Mouse (Mus musculus) thymus, postnatal 36 days (tissue): ENCODE measurements at regions not wholly inside any gene's neighbourhood (a gene's known extent, or its start where the extent isn't known, plus 50 kb on each side); places are given as distances from the start of the nearest gene placed in this dataset.

Experiments used
- DNase-seq, 2 experiments: peaks; one replicate each; pipeline ENCODE4 v3.0.0; 2022; ENCODE audit warnings: mixed read lengths in 2 of 2

DNA sequence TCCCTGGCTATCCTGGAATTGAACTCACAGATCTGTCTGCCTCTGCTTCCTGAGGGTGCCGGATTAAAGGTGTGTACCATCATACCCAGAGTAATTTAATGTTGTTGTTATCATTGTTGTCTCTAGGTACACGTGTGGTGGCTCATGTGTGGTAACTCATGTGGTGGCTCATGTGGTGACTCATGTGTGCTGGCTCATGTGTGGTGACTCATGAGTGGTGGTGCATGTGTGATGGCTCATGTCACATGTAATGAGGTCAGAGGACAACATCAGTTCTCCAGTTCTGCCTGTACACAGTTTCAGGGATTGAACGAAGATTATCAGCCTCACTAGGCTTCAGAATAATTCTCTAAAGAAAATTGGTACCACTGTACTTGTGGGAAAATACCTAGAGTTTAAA lies 80.2 kb downstream of the Zfp36l2 start:
- DNase-seq = no peak

DNA sequence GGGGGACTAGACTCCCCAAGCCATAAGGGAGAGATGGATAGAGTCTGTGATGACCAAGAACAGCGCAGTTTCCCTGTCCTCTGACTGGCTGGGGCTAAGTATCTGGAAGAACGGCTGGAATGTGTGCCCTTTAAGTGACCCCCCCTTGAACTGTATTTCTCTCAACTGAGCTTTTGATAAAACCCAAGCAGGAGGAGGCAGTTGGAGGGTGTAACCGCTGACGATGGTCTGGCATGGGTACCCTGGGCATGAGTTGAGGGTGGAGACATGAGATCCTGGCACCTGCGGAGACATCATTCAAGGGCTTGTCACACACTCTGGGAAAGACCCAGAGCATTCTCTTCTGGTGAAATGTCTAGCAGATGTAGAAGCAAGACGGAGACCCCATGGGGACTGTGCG lies 83.5 kb downstream of the Zfp36l2 start:
- DNase-seq = no peak

DNA sequence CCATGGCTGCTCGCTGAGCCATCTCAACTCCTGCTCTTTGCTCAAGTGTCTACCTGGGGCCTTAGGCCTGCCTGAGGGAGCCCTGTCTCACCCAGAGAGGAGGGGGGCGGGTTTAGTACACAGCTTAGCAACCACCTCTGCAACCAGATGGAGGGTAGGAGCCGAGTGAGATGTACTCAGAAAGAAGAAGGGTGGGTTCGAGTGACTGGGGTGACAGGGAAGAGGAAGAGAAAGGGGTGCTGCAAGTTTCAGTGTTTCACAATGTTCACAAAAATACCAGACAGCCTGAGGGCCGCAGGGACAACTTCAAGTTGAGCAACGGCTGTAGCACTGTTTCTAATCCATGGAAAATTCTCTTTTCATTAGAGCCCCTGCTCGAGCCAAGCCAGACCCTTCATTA lies 84.4 kb downstream of the Zfp36l2 start:
- no peak for DNase-seq

DNA sequence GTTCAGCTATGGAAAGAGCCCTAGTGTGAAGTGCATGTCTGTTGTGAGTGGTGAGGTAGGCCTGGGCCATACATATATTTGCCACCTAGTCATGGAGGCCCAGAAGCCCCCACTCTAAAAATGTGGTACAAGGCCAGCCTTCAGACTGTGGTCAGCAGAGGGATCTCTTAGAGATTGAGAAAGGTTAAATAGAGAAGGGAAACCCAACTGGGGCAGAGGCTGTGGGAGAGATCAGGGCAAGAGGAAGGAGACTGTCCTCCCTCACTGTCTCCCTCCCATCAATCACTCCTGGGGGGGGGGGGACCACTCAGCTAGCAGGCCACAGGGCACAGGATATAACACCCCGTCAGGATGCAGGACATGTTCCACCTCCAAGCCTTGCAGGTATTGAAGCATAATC lies 86.1 kb downstream of the Zfp36l2 start:
- no peak for DNase-seq

DNA sequence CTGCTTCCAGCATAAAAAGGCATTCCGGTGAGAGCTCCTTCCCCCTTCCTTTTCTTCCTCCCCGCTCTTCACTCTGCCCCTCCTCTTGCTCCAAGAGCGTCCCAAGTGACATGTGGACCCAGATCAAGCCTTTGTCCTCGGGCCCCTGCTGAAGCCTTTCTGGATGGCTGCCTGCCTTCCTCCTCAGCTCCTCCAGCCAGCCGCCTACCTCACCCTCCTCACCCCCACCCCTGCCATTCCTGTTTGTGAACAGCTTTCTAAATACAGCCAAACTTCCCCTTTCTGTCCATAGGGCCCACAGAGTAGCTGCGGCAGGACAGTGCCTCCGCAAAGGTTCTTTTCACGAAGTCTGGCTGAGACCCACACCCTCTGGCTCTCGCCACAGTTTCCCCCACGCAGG lies 87.2 kb downstream of the Zfp36l2 start:
- DNase-seq = no peak

DNA sequence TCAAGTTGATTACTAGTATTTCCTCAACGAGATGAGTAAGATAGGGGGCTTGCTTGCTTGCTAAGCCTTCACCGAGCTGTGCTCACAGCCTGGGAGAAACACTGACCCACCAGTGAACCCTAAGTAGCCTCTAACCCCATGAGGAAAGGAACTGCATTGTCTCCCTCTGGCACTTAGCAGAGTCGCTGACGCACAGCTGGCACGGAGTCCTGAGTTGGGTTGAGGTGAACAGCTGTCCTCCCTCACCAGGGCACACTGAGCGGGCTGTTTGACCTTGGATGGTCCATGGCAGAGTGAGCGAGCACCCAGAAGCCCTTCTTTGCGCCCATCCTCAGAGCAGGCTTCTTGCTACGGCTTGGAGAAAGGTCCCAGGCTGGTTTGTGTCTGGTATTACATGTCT lies 88.0 kb downstream of the Zfp36l2 start:
- DNase-seq = no peak

DNA sequence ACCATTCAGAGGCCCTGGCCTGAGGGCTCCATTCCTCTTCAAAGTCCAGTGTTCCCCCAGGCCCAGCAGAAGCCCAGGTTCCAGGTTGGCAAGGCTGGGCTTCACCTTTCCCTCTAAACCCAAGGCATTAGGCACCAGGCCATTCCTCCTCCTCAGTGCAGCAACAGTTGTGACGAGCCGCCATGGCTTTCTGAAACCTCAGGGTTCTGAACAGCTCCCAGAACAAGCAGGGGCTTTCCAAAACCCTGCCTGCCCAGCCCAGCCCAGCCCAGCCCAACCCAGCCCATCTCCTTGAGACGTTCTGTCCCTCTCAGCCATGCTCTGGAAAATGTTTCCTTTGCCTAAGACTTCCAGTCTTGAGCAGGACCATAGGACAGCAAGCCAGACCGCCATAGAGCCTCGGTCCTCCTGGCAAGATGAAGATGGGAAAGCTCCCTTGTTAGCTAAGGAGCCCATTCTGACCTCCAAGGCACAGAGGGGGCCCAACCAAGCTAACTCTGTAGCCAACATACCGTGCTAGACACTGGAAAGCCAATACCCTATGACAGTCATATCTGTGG lies 89.8 kb downstream of the Zfp36l2 start:
- DNase-seq = no peak

DNA sequence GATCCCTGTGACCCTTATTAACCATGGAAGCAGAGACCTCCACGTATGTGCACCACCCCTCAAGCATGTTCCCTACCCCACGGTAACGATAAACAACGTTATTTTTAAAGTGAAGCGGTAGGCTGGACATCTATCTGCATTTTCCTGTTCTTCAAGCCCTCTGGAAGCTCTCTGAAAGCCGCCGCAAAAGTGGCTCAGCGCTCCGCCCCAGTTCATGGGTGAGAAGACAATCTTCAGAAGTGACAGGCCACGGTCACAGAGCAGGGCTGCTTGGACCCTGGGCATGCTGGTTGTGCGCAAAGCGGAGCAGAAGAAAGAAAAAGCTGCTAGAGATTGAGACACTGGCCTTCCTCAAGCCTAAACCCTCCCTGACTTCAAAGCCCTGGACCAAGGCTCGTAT lies 90.5 kb downstream of the Zfp36l2 start:
- DNase-seq = no peak

DNA sequence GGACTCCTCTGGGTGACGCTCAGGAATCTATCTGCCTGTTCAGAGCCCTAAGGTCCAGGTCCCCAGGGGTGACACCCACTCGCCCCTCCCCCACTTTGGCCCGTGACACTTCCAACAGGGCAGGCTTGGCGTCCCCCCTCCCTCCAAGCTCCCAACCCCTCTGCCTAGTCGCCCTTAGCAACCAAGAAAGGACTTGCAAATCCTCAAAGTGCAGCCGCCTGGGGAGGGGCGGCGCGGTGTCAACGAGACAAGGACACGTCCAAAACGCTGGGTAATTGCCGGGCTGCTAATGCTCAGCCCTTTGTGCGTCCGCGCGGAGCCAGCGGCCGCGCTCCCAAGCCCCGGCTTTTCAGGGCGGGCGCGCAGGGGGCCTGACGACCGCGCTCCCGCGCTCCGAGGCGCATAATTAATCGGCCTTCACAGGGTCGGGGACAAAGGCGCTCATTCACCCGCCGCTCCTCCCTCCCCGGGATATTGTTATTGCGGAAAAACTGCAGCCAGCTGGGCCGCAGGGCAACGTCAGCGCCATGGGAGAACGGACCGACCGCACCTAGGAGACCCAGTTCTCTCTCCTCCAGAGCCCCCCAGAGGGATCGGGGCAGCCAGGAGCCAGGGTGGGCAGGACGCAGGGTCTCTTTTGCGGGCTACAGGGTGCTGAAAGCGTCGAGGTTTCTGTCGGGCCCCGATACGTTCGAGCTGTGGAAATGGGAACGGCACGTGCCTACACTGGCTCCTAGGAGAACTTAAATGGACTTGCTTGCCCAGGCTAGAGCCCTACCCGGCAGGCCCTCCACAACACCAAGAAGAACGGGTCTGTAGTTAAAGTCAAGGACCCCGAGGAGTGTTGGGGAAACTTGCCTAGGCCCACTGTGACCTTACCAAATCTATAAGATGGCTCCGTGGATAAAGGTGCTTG lies 91.1 kb downstream of the Zfp36l2 start:
- no peak for DNase-seq

DNA sequence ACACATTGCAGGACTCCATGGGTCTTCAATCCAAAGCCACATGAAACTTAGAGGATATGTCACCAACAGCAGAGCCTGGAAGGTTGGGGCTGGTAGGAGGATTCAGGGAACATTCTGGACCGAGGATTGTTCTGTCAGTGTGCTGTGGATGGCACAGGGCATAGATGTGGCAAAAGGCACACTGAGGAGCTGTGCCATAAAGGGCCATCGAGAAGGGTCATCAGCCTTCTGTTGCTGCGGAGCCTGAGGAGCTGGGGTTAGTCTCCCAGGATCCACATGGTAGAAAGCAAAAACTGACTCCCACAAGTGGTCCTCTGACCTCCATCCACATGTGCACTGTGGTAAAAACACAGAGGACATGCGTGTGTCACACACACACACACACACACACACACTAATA lies 91.9 kb downstream of the Zfp36l2 start:
- no peak for DNase-seq

DNA sequence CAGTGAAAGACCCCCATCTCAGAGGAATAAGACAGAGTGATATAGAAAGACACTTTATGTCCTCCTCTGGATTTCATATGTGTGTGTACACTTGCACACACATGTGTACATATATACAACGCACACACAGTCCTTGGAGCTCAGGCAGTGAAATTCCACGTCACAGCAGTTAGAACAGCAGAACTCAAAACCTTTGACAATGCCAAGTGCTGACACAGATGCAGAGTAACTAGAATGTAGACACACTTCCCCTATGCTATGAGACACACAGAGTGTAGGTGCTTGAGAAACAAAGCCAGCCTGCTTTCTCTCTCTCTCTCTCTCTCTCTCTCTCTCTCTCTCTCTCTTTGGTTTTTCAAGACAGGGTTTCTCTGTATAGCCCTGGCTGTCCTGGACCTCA lies 92.7 kb downstream of the Zfp36l2 start:
- no peak for DNase-seq

DNA sequence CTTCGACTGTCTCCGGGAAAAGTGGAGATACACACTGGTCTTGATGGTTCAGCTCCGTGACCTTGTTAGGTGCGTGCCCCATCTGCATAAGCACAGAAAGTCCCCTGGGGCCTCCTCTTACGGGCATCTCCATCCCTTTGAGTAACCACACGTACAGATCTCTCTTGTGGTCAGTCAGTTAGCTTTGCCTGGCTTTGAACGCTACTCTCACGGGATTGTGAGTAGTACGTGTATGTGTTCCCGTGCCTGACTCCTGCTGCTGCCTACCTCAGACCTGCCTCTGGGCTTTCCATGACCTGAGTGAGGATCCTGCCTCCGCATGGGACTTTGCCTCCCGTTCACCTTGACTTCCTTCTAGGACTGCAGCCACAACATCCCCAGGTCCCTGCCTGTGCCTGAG lies 101.4 kb downstream of the Zfp36l2 start:
- no peak for DNase-seq

DNA sequence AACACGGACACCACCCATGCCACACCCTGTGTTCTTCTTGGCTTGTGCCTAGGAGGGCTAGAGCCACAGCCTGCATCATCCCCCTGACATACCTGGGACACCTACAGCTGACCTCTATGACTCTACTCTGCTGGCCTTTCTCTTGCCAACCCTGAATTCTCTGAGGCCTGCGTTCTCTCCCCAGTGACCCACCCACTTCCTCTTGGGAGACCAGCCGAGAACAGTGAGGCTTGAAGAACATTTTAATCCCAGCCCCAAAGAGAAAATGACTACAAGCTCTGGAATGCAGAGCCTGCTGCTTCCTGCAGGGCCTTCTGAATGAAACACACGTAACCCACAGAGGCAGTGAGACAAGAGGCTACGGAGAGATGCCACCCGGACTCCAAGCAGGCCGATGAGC lies 102.0 kb downstream of the Zfp36l2 start:
- DNase-seq = no peak

DNA sequence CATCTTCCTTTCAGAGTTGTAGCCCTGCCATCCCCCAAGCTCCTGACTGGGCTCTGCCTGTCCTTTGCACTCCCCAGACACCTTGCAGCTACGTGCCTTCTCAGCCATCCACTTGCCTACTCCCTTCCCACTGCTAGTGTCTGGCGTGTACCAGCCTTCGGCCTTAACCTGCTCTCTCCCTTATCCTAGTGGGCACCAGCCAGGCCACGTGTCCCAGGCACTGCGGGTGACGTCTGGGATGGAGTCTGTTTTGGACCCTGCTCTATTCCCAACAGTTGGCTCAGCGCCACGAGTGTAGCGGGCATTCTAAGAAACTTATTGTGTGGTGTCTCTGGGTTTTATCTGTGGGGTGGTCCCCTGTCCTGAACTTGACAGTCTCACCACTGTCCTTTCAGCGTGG lies 102.5 kb downstream of the Zfp36l2 start:
- DNase-seq = no peak

DNA sequence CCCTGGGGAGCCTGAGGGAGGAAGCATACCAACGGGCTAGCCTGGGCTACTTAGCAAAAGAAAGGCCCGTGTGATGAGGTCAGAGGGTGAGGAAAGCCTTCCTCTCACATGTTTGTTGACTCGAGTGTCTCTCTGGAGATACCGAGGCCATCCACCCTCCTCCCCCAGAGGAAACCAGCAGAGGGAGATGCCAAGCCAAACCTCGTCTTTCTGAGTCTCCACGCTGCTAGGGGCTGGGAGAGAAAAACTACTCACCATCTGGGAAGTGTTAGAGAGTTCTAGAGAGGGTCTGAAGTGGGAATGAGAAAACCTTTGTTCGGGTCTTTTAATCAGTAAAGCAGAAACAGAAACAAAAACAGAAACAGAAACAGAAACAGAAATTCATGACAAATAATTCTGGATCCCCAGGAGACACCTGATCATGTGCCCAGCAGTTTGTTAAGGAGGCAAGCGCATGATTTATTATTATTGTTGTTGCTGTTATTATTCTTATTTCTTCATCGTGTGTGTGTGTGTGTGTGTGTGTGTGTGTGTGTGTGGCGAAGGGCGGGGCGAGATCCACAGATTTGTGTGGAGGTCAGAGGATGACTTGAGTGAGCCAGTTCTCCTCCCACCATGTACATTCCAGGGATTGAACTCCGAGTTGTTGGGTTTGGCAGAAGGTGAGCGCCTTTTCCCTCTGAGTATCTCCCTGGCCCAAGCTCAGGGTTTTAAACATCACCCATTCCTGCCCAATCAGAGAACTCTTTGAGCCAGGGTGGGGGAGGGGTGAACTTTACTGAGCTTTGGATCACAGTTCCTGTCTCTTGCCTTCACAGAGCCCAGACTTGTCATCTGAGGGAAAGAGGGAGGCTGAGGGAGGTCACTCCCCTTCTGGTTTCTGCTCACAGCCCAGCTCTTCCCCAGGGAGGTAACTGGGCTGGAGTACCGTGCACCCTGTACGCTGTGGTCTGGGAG lies 104.2 kb downstream of the Zfp36l2 start:
- no peak for DNase-seq

DNA sequence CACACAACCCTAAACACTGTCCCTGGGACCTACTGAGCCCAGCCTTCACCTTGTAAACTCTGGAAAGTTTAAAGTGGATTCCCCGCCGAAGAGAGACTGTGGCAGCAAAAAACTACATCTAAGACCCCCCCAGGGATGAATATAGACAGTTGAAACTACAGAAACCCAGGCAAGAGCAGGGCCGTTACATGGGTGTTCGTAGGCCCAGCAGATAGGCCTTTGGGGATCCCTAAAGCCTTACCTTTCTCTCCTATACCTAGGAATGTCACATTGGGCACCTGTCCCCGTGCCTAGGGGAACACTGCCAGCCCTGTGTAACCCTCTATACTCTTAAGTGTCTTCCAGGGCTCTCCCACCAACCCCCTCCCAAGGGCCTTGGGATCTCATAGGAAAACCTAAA lies 105.2 kb downstream of the Zfp36l2 start:
- DNase-seq = no peak

DNA sequence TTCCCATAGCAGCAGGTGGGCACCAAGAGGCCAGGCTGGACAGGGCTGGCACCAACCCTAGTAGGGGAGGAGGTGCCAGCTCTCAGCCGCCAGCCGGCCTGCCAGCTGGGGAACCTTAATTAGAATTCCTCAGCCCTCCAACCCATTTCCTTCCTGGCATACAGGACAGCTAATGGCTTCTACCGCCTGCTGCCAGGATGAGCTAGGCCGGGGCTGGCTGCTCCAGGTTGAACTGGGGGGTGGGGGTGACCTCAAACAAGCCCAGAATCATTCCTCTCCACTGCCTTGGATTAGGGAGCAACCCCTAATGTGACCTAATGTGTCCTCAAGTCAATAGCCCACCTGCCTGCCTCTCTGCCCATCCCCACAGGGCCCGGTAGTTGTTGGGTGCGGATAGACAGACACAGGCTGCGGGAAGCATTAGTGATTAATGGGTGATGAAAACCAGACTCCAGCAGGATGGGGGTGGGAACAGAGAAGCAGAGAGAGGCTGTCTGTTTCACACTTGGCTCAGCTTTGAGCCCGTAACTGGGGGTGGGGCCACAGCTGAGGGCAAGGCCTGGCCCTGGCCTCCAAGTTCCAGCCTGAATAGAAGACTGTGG lies 105.9 kb downstream of the Zfp36l2 start:
- no peak for DNase-seq

DNA sequence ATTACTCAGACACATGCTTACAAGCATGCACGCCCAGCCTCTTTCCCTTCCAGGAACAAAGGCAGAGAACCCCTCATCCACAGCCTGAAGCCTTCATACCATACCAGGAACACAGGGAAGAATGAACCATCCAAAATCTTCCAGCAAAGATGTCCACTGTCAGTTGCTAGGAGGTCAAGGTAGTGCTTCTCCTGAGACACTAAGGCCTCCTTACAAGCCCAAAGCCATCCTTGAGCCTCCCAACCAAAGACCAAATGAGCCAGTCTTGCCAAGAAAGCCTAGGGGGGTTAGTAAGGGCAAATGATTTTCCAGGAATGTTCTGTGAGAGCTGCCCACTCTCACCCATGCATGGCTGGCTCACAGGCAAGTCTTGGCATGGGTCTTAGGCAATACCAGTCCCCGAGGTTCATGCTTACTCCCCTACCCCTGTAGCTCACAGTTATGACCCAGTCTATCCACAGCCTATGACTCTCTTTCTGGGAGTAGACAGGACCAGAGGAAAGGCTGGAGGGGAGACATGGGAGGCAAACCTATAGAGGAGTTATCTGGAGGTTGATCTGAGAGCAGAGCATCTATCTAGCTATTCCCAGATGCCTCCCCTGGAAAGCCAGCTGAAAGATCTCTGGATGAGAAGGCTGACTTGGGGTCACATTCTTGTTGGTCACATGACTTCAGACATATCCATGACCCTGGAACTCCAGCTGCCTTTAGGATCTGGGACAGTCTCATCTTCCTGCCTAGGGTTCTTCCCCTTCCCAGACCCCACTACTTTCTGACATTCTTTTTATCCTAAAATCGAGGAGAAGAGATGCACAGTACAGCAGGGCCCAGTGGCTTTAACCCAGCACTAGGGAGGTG lies 112.4 kb downstream of the Zfp36l2 start:
- no peak for DNase-seq

DNA sequence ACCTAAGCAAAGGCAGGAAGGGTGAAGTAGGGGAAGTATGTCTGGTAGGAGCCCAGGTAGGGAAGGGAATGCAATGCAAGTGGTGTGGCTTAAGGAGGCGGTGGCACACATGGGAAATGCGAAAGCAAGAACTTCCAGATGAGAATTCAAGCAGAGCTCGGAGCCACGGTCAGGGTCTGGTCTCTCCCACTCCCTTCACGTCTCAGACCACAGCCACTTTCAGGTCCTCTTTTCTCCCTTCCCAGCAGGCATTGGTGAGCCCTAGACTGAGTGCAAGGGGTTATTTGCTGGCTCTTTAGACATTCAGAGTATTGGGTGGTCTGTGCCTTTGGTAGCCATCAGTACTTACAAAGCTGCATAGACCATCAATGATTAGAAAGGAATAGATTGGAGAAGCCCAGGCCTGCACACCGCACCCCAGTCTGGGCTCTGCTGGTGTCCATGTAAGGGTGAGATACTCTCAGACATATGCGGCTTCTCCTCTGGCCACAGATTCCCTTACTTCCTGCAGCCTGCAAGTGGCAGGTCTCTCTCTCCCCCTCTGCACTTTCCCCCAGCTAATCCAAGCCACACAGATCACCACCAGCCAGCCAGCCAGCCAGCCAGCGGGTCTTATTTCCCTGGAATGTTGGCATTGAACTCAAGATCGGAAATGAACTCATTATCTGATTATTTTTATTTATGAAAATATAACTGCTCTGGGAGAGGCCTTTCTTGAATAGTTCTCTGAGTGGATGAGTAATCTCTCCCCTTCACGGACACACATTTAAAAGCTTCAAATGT lies 113.6 kb downstream of the Zfp36l2 start:
- no peak for DNase-seq

DNA sequence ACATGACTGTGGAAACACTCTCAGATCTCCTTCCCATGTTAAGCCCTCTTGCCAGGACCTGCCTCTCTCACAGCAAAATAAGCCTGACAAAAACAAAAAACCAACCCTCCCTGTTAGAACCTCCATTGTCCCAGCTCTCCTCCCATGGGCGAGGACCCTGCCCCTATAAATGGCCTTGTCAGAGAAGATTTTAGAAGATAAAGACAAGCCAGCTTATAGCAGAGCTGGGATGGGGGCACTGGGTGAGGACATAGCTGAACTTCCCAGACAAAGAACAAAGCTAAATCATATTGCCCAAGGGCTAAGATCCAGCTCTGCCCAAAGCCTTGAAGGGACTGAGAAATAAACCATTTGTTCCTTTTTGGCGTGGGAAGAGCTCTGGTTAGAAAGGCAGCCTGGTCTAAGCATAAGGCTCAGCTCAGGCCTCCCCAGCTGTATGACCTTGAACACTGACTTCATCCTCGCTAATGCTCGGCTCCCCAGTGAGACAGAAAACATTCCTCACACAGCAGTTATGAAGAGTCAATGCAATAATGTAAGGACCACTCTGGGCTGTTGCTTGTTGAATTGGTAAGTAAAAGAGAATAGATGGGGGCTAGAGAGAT lies 115.2 kb downstream of the Zfp36l2 start:
- DNase-seq = no peak

DNA sequence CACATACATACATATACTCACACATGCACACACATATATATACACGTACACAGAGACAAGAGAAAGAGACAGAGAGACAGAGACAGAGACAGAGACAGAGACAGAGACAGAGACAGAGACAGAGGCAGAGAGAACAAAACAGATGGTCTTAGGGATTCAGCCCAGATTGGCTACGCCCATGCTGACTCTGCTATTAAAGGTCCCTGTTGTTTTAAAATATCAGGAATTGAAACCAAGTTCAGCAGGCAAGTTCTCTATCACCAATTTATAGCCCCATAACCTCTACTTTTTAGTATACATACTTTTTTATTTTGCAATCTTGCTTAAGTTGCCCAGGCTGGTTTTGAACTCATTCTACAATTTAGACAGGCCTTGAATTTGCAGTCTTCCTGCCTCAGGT lies 115.9 kb downstream of the Zfp36l2 start:
- DNase-seq = no peak
